Mouse (Mus musculus) hindbrain, embryonic 12.5 days (tissue): ENCODE data around the gene Map3k3. TPM values are rescaled to one million over a fixed set of nuclear protein-coding genes. Genes with fewer than 3 reads are reported as not detected.

Experiments
- ATAC-seq: fragments of 200-750 bp; cut with Nextera tagmentation; 2 replicates; pipeline ENCODE4 v1.8.0; 2017; ENCODE audit warnings: moderate TSS enrichment; ENCODE audit not compliant: low FRiP score
- H3K27ac ChIP-seq: fragments of 300-500 bp; sonication (generic); 2 replicates; pipeline ENCODE4 v1.5.1; 2016; ENCODE audit warnings: mild to moderate bottlenecking
- H3K27me3 ChIP-seq: fragments of 300-500 bp; sonication (generic); 2 replicates; pipeline ENCODE4 v1.6.1; 2016; ENCODE audit warnings: mild to moderate bottlenecking
- H3K36me3 ChIP-seq: fragments of 300-500 bp; sonication (generic); 2 replicates; pipeline ENCODE4 v1.6.1; 2016; ENCODE audit warnings: mild to moderate bottlenecking
- H3K4me1 ChIP-seq: fragments of 300-500 bp; sonication (generic); 2 replicates; pipeline ENCODE4 v1.6.1; 2016
- H3K4me2 ChIP-seq: fragments of 300-500 bp; sonication (generic); replicated peaks from 2 replicates; pipeline ENCODE4 v1.6.1; 2016; ENCODE audit warnings: mild to moderate bottlenecking
- H3K4me3 ChIP-seq: fragments of 300-500 bp; sonication (generic); 2 replicates; pipeline ENCODE4 v1.5.1; 2016; ENCODE audit warnings: mild to moderate bottlenecking
- H3K9ac ChIP-seq: fragments of 300-500 bp; sonication (generic); 2 replicates; pipeline ENCODE4 v1.6.1; 2016; ENCODE audit warnings: mild to moderate bottlenecking, moderate library complexity
- H3K9me3 ChIP-seq: fragments of 300-500 bp; sonication (generic); replicated peaks from 2 replicates; pipeline ENCODE4 v1.6.1; 2016; ENCODE audit warnings: mild to moderate bottlenecking
- WGBS: fragments of 180-500 bp; shearing (Covaris S2); methylation state at CpG from one replicate; pipeline ENCODE4 v1.1.7; 2016; 5-methylcytosine and 5-hydroxymethylcytosine counted together
- polyA plus RNA-seq: library from polyadenylated mRNA; unstranded; fragments of >200 nt; fragmentation: Nextera tagmentation; extraction: Ambion mirVana; gene quantifications from 2 replicates; pipeline ENCODE4 v1.2.1, GENCODE M21; 2016

The Map3k3 gene
- polyA plus RNA-seq, 1 experiment from 2014 or later, result 27.0 TPM

- H3K9ac ChIP-seq, result no peak overlapping the region
- no peak overlapping the region; the same call in 1 of the 2 replicates for H3K27ac ChIP-seq
- H3K36me3 ChIP-seq, result peaks cover 77% of the 10 kb centered on the region
- H3K9me3 ChIP-seq, result no peaks in the 10 kb centered on the region
- 74% methylated on average over 5 of the region's 5 CpGs for WGBS
- H3K27me3 ChIP-seq, result no peaks in the 10 kb centered on the region
- H3K4me3 ChIP-seq, result no peak overlapping the region
- peaks cover 30% of the 10 kb centered on the region for H3K4me1 ChIP-seq
- no peak overlapping the region for H3K4me2 ChIP-seq
- ATAC-seq, result no peak
These were observed 69.7 kb downstream of the Map3k3 start for GRCm38 (mm10) chr11:106154091-106154490.

- no peak overlapping the region for H3K27ac ChIP-seq
- 66% methylated on average over 2 of the region's 2 CpGs for WGBS
These were observed 70.4 kb downstream of the Map3k3 start for GRCm38 (mm10) chr11:106154770-106155169.

GRCm38 (mm10) chr11:106155761-106156160 is 71.3 kb downstream of the Map3k3 start:
- Histone ChIP-seq H3K9me3 (no peaks in the 10 kb centered on the region), H3K36me3 (peaks cover 61% of the 10 kb centered on the region), H3K4me1 (peaks cover 34% of the 10 kb centered on the region), H3K9ac (no peak overlapping the region), H3K27me3 (no peaks in the 10 kb centered on the region), H3K4me2 (no peak overlapping the region), H3K27ac (no peak overlapping the region), H3K4me3 (no peak overlapping the region)
- WGBS, result 68% methylated on average over 3 of the region's 3 CpGs
- ATAC-seq, result no peak

More at GRCm38 (mm10) chr11:106154770-106155169, 70.4 kb downstream of the Map3k3 start:
- H3K4me2 ChIP-seq, result no peak overlapping the region
- no peak for ATAC-seq
- no peaks in the 10 kb centered on the region for H3K9me3 ChIP-seq
- no peaks in the 10 kb centered on the region for H3K27me3 ChIP-seq
- peaks cover 33% of the 10 kb centered on the region for H3K4me1 ChIP-seq
- peaks cover 70% of the 10 kb centered on the region for H3K36me3 ChIP-seq
- H3K9ac ChIP-seq, result no peak overlapping the region
- no peak overlapping the region for H3K4me3 ChIP-seq

- no peak overlapping the region for H3K4me3 ChIP-seq
- H3K27ac ChIP-seq, result 0 out of 2 replicates have a peak overlapping the region, but pooled peaks have one; percentile 35
- no peak for ATAC-seq
- no peaks in the 10 kb centered on the region for H3K27me3 ChIP-seq
- H3K36me3 ChIP-seq, result peaks cover 56% of the 10 kb centered on the region
- WGBS, result 100% methylated on average over 1 of the region's 1 CpGs
- no peaks in the 10 kb centered on the region for H3K9me3 ChIP-seq
- H3K4me1 ChIP-seq, result peaks cover 39% of the 10 kb centered on the region
- H3K4me2 ChIP-seq, result no peak overlapping the region
- peak overlapping the region; percentile 13; the same call in 1 of the 2 replicates for H3K9ac ChIP-seq
These were observed 71.8 kb downstream of the Map3k3 start for GRCm38 (mm10) chr11:106156257-106156656.

- Histone ChIP-seq H3K27me3 (no peaks in the 10 kb centered on the region), H3K9me3 (no peaks in the 10 kb centered on the region), H3K36me3 (peaks cover 47% of the 10 kb centered on the region), H3K27ac (no peak overlapping the region), H3K4me1 (peaks cover 45% of the 10 kb centered on the region), H3K9ac (no peak overlapping the region), H3K4me2 (no peak overlapping the region), H3K4me3 (no peak overlapping the region)
- no peak for ATAC-seq
- 93% methylated on average over 7 of the region's 7 CpGs for WGBS
These were observed 72.7 kb downstream of the Map3k3 start for GRCm38 (mm10) chr11:106157154-106157553.

GRCm38 (mm10) chr11:106158081-106158929 is 73.9 kb downstream of the Map3k3 start:
- no peak for ATAC-seq
- H3K9me3 ChIP-seq, result no peaks in the 10 kb centered on the region
- H3K4me1 ChIP-seq, result peaks cover 45% of the 10 kb centered on the region
- no peaks in the 10 kb centered on the region for H3K27me3 ChIP-seq
- peak overlapping the region; percentile 85 for H3K4me3 ChIP-seq
- WGBS, result 63% methylated on average over 14 of the region's 14 CpGs
- H3K9ac ChIP-seq, result peak overlapping the region; percentile 95
- peaks cover 40% of the 10 kb centered on the region for H3K36me3 ChIP-seq
- peak overlapping the region; percentile 97 for H3K27ac ChIP-seq
- peak overlapping the region; percentile 94 for H3K4me2 ChIP-seq

GRCm38 (mm10) chr11:106158930-106159215 is 74.5 kb downstream of the Map3k3 start:
- WGBS, result 43% methylated on average over 9 of the region's 9 CpGs
- Histone ChIP-seq H3K27ac (peak overlapping the region; percentile 97), H3K27me3 (no peaks in the 10 kb centered on the region), H3K9ac (peak overlapping the region; percentile 95), H3K4me3 (peak overlapping the region; percentile 85), H3K36me3 (peaks cover 43% of the 10 kb centered on the region), H3K9me3 (no peaks in the 10 kb centered on the region), H3K4me1 (peaks cover 44% of the 10 kb centered on the region), H3K4me2 (peak overlapping the region; percentile 94)
- ATAC-seq, result peak; percentile 14

- H3K4me1 ChIP-seq, result peaks cover 42% of the 10 kb centered on the region
- peak overlapping the region; percentile 85 for H3K4me3 ChIP-seq
- WGBS, result under 1% methylated on average over 25 of the region's 25 CpGs
- peak overlapping the region; percentile 97 for H3K27ac ChIP-seq
- ATAC-seq, result peak; percentile 68
- peak overlapping the region; percentile 95 for H3K9ac ChIP-seq
- no peaks in the 10 kb centered on the region for H3K27me3 ChIP-seq
- H3K36me3 ChIP-seq, result peaks cover 43% of the 10 kb centered on the region
- H3K4me2 ChIP-seq, result peak overlapping the region; percentile 94
- H3K9me3 ChIP-seq, result no peaks in the 10 kb centered on the region
These were observed 75.0 kb downstream of the Map3k3 start for GRCm38 (mm10) chr11:106159216-106159920.

- Histone ChIP-seq H3K9me3 (no peaks in the 10 kb centered on the region), H3K4me1 (peaks cover 42% of the 10 kb centered on the region), H3K36me3 (peaks cover 43% of the 10 kb centered on the region), H3K4me3 (peak overlapping the region; percentile 85), H3K27ac (peak overlapping the region; percentile 97), H3K27me3 (no peaks in the 10 kb centered on the region), H3K9ac (peak overlapping the region; percentile 95), H3K4me2 (peak overlapping the region; percentile 94)
- ATAC-seq, result peak; percentile 62
- WGBS, result under 1% methylated on average over 69 of the region's 106 CpGs
These were observed 75.8 kb downstream of the Map3k3 start for GRCm38 (mm10) chr11:106159921-106160840.

- WGBS, result 27% methylated on average over 22 of the region's 22 CpGs
- peaks cover 49% of the 10 kb centered on the region for H3K36me3 ChIP-seq
- H3K9me3 ChIP-seq, result no peaks in the 10 kb centered on the region
- peak within 1 kb of the TSS; percentile 97 for H3K27ac ChIP-seq
- H3K9ac ChIP-seq, result peak within 1 kb of the TSS; percentile 95
- peak within 1 kb of the TSS; percentile 94 for H3K4me2 ChIP-seq
- peak within 1 kb of the TSS; percentile 85 for H3K4me3 ChIP-seq
- H3K27me3 ChIP-seq, result no peaks in the 10 kb centered on the region
- peaks cover 42% of the 10 kb centered on the region for H3K4me1 ChIP-seq
- peak; percentile 26 for ATAC-seq
These were observed 76.7 kb downstream of the Map3k3 start, which contains the start of the genes Gm10840 and Limd2 for GRCm38 (mm10) chr11:106160841-106161721. Gm10840 (plus strand) TSS chr11:106160850. Limd2 (minus strand) TSS chr11:106160860.

- Histone ChIP-seq H3K27ac (no peak overlapping the region), H3K4me1 (peaks cover 30% of the 10 kb centered on the region), H3K27me3 (no peaks in the 10 kb centered on the region), H3K4me3 (no peak overlapping the region), H3K36me3 (peaks cover 46% of the 10 kb centered on the region), H3K9me3 (no peaks in the 10 kb centered on the region), H3K9ac (no peak overlapping the region), H3K4me2 (no peak overlapping the region)
- no peak for ATAC-seq
- WGBS, result 84% methylated on average over 2 of the region's 2 CpGs
These were observed 77.8 kb downstream of the Map3k3 start for GRCm38 (mm10) chr11:106162237-106162636.
